Mouse (Mus musculus) myocyte (in vitro differentiated cells): ENCODE measurements around the gene Cdhr2. TPM values are rescaled to one million over a fixed set of nuclear protein-coding genes. Genes with fewer than 3 reads are reported as not detected.

Source experiments
- H3K27me3 ChIP-seq: one replicate; pipeline ENCODE4 v1.6.1; 2011; ENCODE audit not compliant: control insufficient read depth, insufficient read depth, insufficient read length
- H3K36me3 ChIP-seq: one replicate; pipeline ENCODE4 v1.6.1; 2011; ENCODE audit not compliant: control insufficient read depth, insufficient read depth
- H3K4me2 ChIP-seq: one replicate; pipeline ENCODE4 v1.6.1; 2011; ENCODE audit warnings: low read depth, control low read depth
- H3K4me3 ChIP-seq: one replicate; pipeline ENCODE4 v1.5.1; 2011; ENCODE audit warnings: mild to moderate bottlenecking, control low read depth, moderate library complexity
- H3K79me2 ChIP-seq: one replicate; pipeline ENCODE4 v1.6.1; 2011; ENCODE audit not compliant: control insufficient read depth, insufficient read depth
- H3ac ChIP-seq: one replicate; pipeline ENCODE4 v1.6.1; 2011; ENCODE audit not compliant: control insufficient read depth, insufficient read length
- CEBPB ChIP-seq: IDR thresholded peaks from 2 replicates; pipeline ENCODE4 v1.6.1; 2011; ENCODE audit warnings: mild to moderate bottlenecking, moderate library complexity; ENCODE audit not compliant: poor library complexity, insufficient read depth, severe bottlenecking
- E2F4 ChIP-seq: IDR thresholded peaks from one replicate; pipeline ENCODE4 v1.6.1; 2011; ENCODE audit warnings: mild to moderate bottlenecking, control low read depth, moderate library complexity; ENCODE audit not compliant: insufficient read depth
- MAX ChIP-seq: IDR thresholded peaks from one replicate; pipeline ENCODE4 v1.6.1; 2011; ENCODE audit warnings: low read depth, mild to moderate bottlenecking, control low read depth
- MYOD1 ChIP-seq, 3 experiments: IDR thresholded peaks; one replicate each; pipeline ENCODE4 v1.6.1; 2011; ENCODE audit warnings: control low read depth in 2 of 3, low read depth in 2 of 3, mild to moderate bottlenecking in 2 of 3, moderate library complexity in 1 of 3; ENCODE audit not compliant: insufficient read length in 2 of 3, control insufficient read depth in 1 of 3
- MYOG ChIP-seq, 3 experiments: IDR thresholded peaks; one replicate each; pipeline ENCODE4 v1.6.1; 2011; ENCODE audit warnings: control low read depth in 2 of 3, low read depth in 2 of 3, mild to moderate bottlenecking in 2 of 3; ENCODE audit not compliant: insufficient read length in 2 of 3, control insufficient read depth in 1 of 3, insufficient read depth in 1 of 3
- POLR2A ChIP-seq: IDR thresholded peaks from one replicate; pipeline ENCODE4 v1.6.1; 2011; ENCODE audit warnings: low read depth, mild to moderate bottlenecking, control low read depth, moderate library complexity; ENCODE audit not compliant: insufficient read length
- POLR2AphosphoS2 ChIP-seq: IDR thresholded peaks from one replicate; pipeline ENCODE4 v1.6.1; 2011; ENCODE audit warnings: low read depth, control low read depth; ENCODE audit not compliant: insufficient read length
- REST ChIP-seq: IDR thresholded peaks from one replicate; pipeline ENCODE4 v1.6.1; 2011; ENCODE audit warnings: mild to moderate bottlenecking, control low read depth, moderate library complexity; ENCODE audit not compliant: insufficient read depth, insufficient read length
- SRF ChIP-seq: IDR thresholded peaks from one replicate; pipeline ENCODE4 v1.6.1; 2011; ENCODE audit warnings: low read depth; ENCODE audit not compliant: control insufficient read depth, insufficient read length
- TCF12 ChIP-seq: IDR thresholded peaks from one replicate; pipeline ENCODE4 v1.6.1; 2011; ENCODE audit warnings: mild to moderate bottlenecking, control low read depth; ENCODE audit not compliant: poor library complexity, insufficient read depth, severe bottlenecking
- TCF3 ChIP-seq: IDR thresholded peaks from one replicate; pipeline ENCODE4 v1.6.1; 2011; ENCODE audit warnings: low read depth, control low read depth; ENCODE audit not compliant: insufficient read length
- USF1 ChIP-seq: IDR thresholded peaks from one replicate; pipeline ENCODE4 v1.6.1; 2011; ENCODE audit warnings: low read depth, mild to moderate bottlenecking, control low read depth, moderate library complexity
- polyA plus RNA-seq: library from polyadenylated mRNA; unstranded; fragments of >200 nt; fragmentation: generic; extraction: Trizol; gene quantifications from one replicate; pipeline ENCODE4 v1.2.1, GENCODE M21; 2012; ENCODE audit warnings: missing spikeins

Cdhr2 gene
- polyA plus RNA-seq, 1 experiment: not detected

- H3ac ChIP-seq: no peak within 1 kb of the TSS
- no peak within 1 kb of the TSS for H3K4me3 ChIP-seq
- H3K27me3 ChIP-seq: peaks cover 16% of the 10 kb centered on the region
- no peaks in the 10 kb centered on the region for H3K36me3 ChIP-seq
- H3K79me2 ChIP-seq: no peaks in the 10 kb centered on the region
- TF ChIP-seq TCF3 (no peak), USF1 (no peak), MYOG (IDR thresholded peaks at IDR 0.05; ENCODE audit: control insufficient read depth in 1 of 3, insufficient read depth in 1 of 3, insufficient read length in 2 of 3, low read depth in 2 of 3) (no peak), SRF (no peak), POLR2A (no peak), POLR2AphosphoS2 (no peak), REST (no peak), MAX (no peak), CEBPB (no peak), MYOD1 (IDR thresholded peaks at IDR 0.05; ENCODE audit: control insufficient read depth in 1 of 3, insufficient read length in 2 of 3, low read depth in 2 of 3) (no peak), E2F4 (no peak), TCF12 (no peak)
- H3K4me2 ChIP-seq: no peak within 1 kb of the TSS
Measured at GRCm38 (mm10) chr13:54783698-54784097, 82.4 kb downstream of the Cdhr2 start, which contains the start of gene Eif4e1b. Gene Eif4e1b, plus strand, starts transcription at chr13:54783998.

Other genes starting within 250 kb of the Cdhr2 start
- gene Thoc3, start 232.6 kb upstream of the Cdhr2 start, polyA plus RNA-seq: 40.6 TPM
- gene Simc1, start 197.7 kb upstream of the Cdhr2 start, polyA plus RNA-seq: 3.8 TPM
- 117 TPM for gene 4833439L19Rik, start 136.0 kb upstream of the Cdhr2 start, polyA plus RNA-seq
- gene Arl10, start 126.4 kb upstream of the Cdhr2 start, polyA plus RNA-seq: 15.3 TPM
- gene Nop16, start 111.4 kb upstream of the Cdhr2 start, polyA plus RNA-seq: 51.1 TPM
- gene Higd2a, start 111.3 kb upstream of the Cdhr2 start, polyA plus RNA-seq: 234 TPM
- 43.0 TPM for gene Cltb, start 90.1 kb upstream of the Cdhr2 start, polyA plus RNA-seq
- gene Faf2, start 79.7 kb upstream of the Cdhr2 start, polyA plus RNA-seq: 30.3 TPM
- gene Rnf44, start 7.6 kb upstream of the Cdhr2 start, polyA plus RNA-seq: 43.7 TPM
- 0.11 TPM for gene Gprin1, start 48.4 kb downstream of the Cdhr2 start, polyA plus RNA-seq
- gene Sncb, start 65.1 kb downstream of the Cdhr2 start, polyA plus RNA-seq: not detected
- not detected for gene Eif4e1b, start 82.5 kb downstream of the Cdhr2 start, polyA plus RNA-seq
- 65.3 TPM for gene Tspan17, start 87.9 kb downstream of the Cdhr2 start, polyA plus RNA-seq
- gene Unc5a, start 247.9 kb downstream of the Cdhr2 start, polyA plus RNA-seq: 0.05 TPM